ENCODE assay signal across 8 mouse cellular contexts in the genomic region with DNA sequence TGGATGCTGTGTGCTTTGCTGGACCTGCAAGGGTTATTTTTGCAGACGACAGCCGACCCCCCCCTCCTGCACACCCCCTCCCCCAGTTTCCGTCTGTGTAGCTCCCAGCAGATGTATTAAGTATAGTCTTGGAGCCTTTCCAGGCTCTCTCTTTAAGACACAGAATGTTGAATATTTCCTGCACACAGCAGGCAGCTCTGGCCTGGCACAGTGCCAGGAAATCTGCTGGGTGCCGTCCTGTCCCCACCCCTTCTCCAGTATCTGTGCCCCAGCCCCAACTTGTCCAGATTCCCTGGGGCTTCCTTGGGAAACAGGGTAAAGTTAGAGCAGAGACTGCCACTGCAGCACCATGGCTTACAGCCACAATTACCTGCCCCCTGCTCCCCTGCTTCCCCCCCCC.
DNase-seq lines count a peak whose midpoint lies in the region; ATAC-seq and TF ChIP-seq lines count a peak whose summit lies in the region.

No protein-coding gene starts in this region.

- no peak overlapping the region for H3K27ac ChIP-seq in kidney, adult 2 months (ENCODE audit: insufficient read depth, low read depth, low read length)

- peak; percentile 33 for DNase-seq in CD4-positive, CD25-positive, alpha-beta regulatory T cell, adult 2 months (ENCODE audit: low read depth, low spot score)
- DNase-seq in embryo, embryonic 11 days: peak; percentile 82
- DNase-seq in gonadal fat pad, adult 2 months (ENCODE audit: low read depth): peak; percentile 33
- peak; percentile 43 for DNase-seq in kidney, adult 2 months
- DNase-seq in left cerebral cortex, postnatal 36 days (ENCODE audit: low spot score in 2 of 2): peak; percentile 41 to 59
- DNase-seq in neural tube, embryonic 10.5 days (ENCODE audit: extremely low spot score, low spot score): peak; percentile 56
- DNase-seq in urinary bladder, postnatal 4 days (ENCODE audit: low spot score in 2 of 2): peak; percentile 64 to 81

- H3K4me3 ChIP-seq in kidney, adult 2 months (ENCODE audit: insufficient read depth, low read depth, low read length): no peak overlapping the region

- no peak for TF ChIP-seq CTCF in kidney, adult 2 months (conservative IDR thresholded peaks at IDR 0.05; ENCODE audit: insufficient read depth, insufficient read length, low read depth, low read length)

- no peaks in the 10 kb centered on the region for H3K27me3 ChIP-seq in kidney, adult 2 months (replicated peaks; ENCODE audit: control insufficient read depth, insufficient read depth, low read length)

- intact Hi-C loops in left cerebral cortex, postnatal 36 days (cut with DNase I): no loop called here

- H3K4me1 ChIP-seq in kidney, adult 2 months (ENCODE audit: control insufficient read depth, insufficient read depth, low read length): no peaks in the 10 kb centered on the region

- no peaks in the 10 kb centered on the region for H3K36me3 ChIP-seq in kidney, adult 2 months (ENCODE audit: control insufficient read depth, insufficient read depth, low read length)

- no peak for ATAC-seq in CD4-positive, CD25-positive, alpha-beta regulatory T cell, adult 4 months

- 2% methylated on average over 4 of the region's 4 CpGs for WGBS in kidney, adult 2 months

- TF ChIP-seq POLR2A in kidney, adult 2 months (IDR thresholded peaks at IDR 0.05; ENCODE audit: low read depth, low read length): no peak
